Mouse (Mus musculus): ENCODE results near the gene Slc9a5.

- TF ChIP-seq POLR2A (IDR thresholded peaks at IDR 0.05; ENCODE audit: control insufficient read depth, low read depth, low read length) (peak; percentile 64), CTCF (IDR thresholded peaks at IDR 0.05; ENCODE audit: control insufficient read depth, insufficient read depth, insufficient replicate concordance, low read depth, low read length) (peak; percentile 95)
These were observed 25.9 kb downstream of the Slc9a5 start for GRCm38 (mm10) chr8:105374513-105374966.
